Mouse (Mus musculus) granulocyte monocyte progenitor cell, adult 5-6 weeks (primary cell): ENCODE measurements around the gene Akr1c21. TPM values are rescaled to one million over a fixed set of nuclear protein-coding genes. Genes with fewer than 3 reads are reported as not detected.
"Not testable (repeated sequence)": the region's sequence is repeated elsewhere in the genome, so short reads cannot be mapped to it uniquely, and the experiment has no call there.

ENCODE experiments used
- ATAC-seq: replicated peaks from 2 replicates; pipeline ENCODE4 v1.8.0; 2016; ENCODE audit warnings: mild to moderate bottlenecking, moderate TSS enrichment, inconsistent platforms; ENCODE audit not compliant: poor library complexity, severe bottlenecking
- total RNA-seq, 2 experiments: library from RNA; stranded (forward) in 1 of 2; stranded (reverse) in 1 of 2; fragments of 200-712, 200-1000 nt in 1 of 2; fragments of >200 nt in 1 of 2; fragmentation: Nextera tagmentation in 1 of 2; gene quantifications; 2 replicates each; pipeline ENCODE4 v1.2.3; 2014 to 2017

The Akr1c21 gene
- total RNA-seq (2014; fragmentation: Nextera tagmentation) (not detected in 2 replicates), total RNA-seq (2017) (not detected in 2 replicates)

GRCm38 (mm10) chr13:4573871-4574270 lies at the start of gene Akr1c21:
Gene Akr1c21 (plus strand): TSS chr13:4574075.
- ATAC-seq, result no peak

GRCm38 (mm10) chr13:4559143-4559542 lies 14.7 kb upstream of the Akr1c21 start:
- ATAC-seq, result no peak

- ATAC-seq, result no peak
Observed at GRCm38 (mm10) chr13:4560500-4560899, 13.4 kb upstream of the Akr1c21 start.

GRCm38 (mm10) chr13:4565996-4566395 lies 7.9 kb upstream of the Akr1c21 start:
- ATAC-seq, result no peak

- no peak for ATAC-seq
Observed at GRCm38 (mm10) chr13:4576921-4577320, 3.0 kb downstream of the Akr1c21 start.

- not testable (repeated sequence) for ATAC-seq
Observed at GRCm38 (mm10) chr13:4603431-4603830, 29.6 kb downstream of the Akr1c21 start.

GRCm38 (mm10) chr13:4606821-4607220 lies 32.9 kb downstream of the Akr1c21 start:
- ATAC-seq, result no peak

GRCm38 (mm10) chr13:4608530-4608929 lies 34.7 kb downstream of the Akr1c21 start:
- peak; percentile 25 for ATAC-seq

- peak; percentile 99 for ATAC-seq
Observed at GRCm38 (mm10) chr13:4608961-4609409, 35.1 kb downstream of the Akr1c21 start, which contains the start of gene Akr1e1. Gene Akr1e1 (minus strand): TSS chr13:4609174.

GRCm38 (mm10) chr13:4610902-4611301 lies 37.0 kb downstream of the Akr1c21 start:
- ATAC-seq, result 0 out of 2 replicates have a peak, but pooled peaks have one; percentile 31

Other genes with a start within 250 kb of the Akr1c21 start
- not detected in 2 replicates for gene Akr1c6, start 139.8 kb upstream of the Akr1c21 start, total RNA-seq (2014; fragmentation: Nextera tagmentation)
- gene Akr1c6, start 139.8 kb upstream of the Akr1c21 start, total RNA-seq (2017), result not detected in 2 replicates
- not detected in 2 replicates for gene Akr1c20, start 50.7 kb upstream of the Akr1c21 start, total RNA-seq (2014; fragmentation: Nextera tagmentation)
- gene Akr1c20, start 50.7 kb upstream of the Akr1c21 start, total RNA-seq (2017), result not detected in 2 replicates
- gene Akr1e1, start 35.1 kb downstream of the Akr1c21 start, total RNA-seq (2014; fragmentation: Nextera tagmentation), result 22.8 and 30.5 TPM in 2 replicates
- 11.2 and 17.8 TPM in 2 replicates for gene Akr1e1, start 35.1 kb downstream of the Akr1c21 start, total RNA-seq (2017)